In the genomic region with DNA sequence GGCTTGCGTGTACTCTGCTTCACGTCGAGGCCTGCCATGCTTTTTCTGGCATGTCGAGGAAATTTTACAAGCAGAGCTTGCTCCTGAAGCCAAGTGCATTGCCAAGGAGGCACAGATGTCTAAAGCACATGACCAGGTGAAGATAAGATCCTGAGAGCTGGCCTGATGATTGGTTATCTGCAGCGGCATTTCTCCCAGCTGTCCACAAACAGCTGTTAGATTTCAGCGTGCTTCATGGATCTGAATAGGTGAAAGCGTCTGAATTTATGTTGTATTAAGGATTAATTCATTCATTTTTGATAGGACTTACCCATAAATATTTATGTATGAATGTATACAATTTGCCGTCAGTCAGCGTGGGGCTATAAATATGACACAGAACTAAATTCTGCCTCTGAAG, we compare ENCODE assay signal across 21 mouse cellular contexts.
A peak's percentile ranks its signal among the peaks of the same experiment; 100 is the strongest.
DNase-seq lines count a peak whose midpoint lies in the region; ATAC-seq and TF ChIP-seq lines count a peak whose summit lies in the region.
"Had no signal": no experiment of that assay in that cellular context is flagged by ENCODE, and none has a peak within 500 bp of the region (broad histone marks: within the 10 kb centered on the region; RNA-seq: fewer than 3 reads in every experiment).

No protein-coding gene starts in this region.

- no peak overlapping the region for H3K4me2 ChIP-seq in lung, embryonic 14.5 days
- no peak overlapping the region for H3K4me2 ChIP-seq in stomach, embryonic 14.5 days (replicated peaks; ENCODE audit: low read depth, low read length)
- no peak overlapping the region for H3K4me2 ChIP-seq in stomach, postnatal 0 days (replicated peaks; ENCODE audit: low read depth)
- H3K4me2 ChIP-seq in stomach, embryonic 16.5 days (ENCODE audit: low read depth, low read length): no peak overlapping the region
- H3K4me2 ChIP-seq in hindbrain, embryonic 16.5 days (ENCODE audit: low read length): no peak overlapping the region
- H3K4me2 ChIP-seq: heart, embryonic 11.5 days; hindbrain, embryonic 12.5 days; hindbrain, embryonic 15.5 days; intestine, embryonic 15.5 days had no signal

- ATAC-seq in lung, embryonic 14.5 days (ENCODE audit: insufficient read depth): peak; percentile 77
- peak; percentile 56; the same call in 1 of the 2 replicates for ATAC-seq in stomach, embryonic 14.5 days (ENCODE audit: insufficient number of reproducible peaks, insufficient read depth, low FRiP score, low read depth)
- ATAC-seq in stomach, postnatal 0 days (ENCODE audit: low FRiP score, low TSS enrichment): no peak
- ATAC-seq in stomach, embryonic 16.5 days (ENCODE audit: insufficient read depth, low FRiP score): peak; percentile 47; the same call in 1 of the 2 replicates
- ATAC-seq in hindbrain, embryonic 16.5 days: no peak
- ATAC-seq: forebrain, embryonic 14.5 days; forebrain, postnatal 0 days; intestine, embryonic 15.5 days had no signal

- H3K4me1 ChIP-seq in lung, embryonic 14.5 days (ENCODE audit: insufficient read depth): no peaks in the 10 kb centered on the region; the same call in 1 of the 2 replicates
- H3K4me1 ChIP-seq in stomach, embryonic 14.5 days (ENCODE audit: control insufficient read depth, insufficient read depth, low read length): peaks cover 8% of the 10 kb centered on the region; the same call in 1 of the 2 replicates
- H3K4me1 ChIP-seq in stomach, postnatal 0 days (replicated peaks; ENCODE audit: control insufficient read depth, insufficient read depth): no peaks in the 10 kb centered on the region
- H3K4me1 ChIP-seq in stomach, embryonic 16.5 days (ENCODE audit: control insufficient read depth, insufficient read depth, low read length): peaks cover 5% of the 10 kb centered on the region
- no peaks in the 10 kb centered on the region for H3K4me1 ChIP-seq in hindbrain, embryonic 16.5 days (ENCODE audit: control insufficient read depth, insufficient read depth, low read depth, low read length)
- H3K4me1 ChIP-seq: hindbrain, embryonic 12.5 days; hindbrain, embryonic 15.5 days had no signal

- no peaks in the 10 kb centered on the region for H3K9me3 ChIP-seq in lung, embryonic 14.5 days (ENCODE audit: low read depth, low read length)
- no peaks in the 10 kb centered on the region for H3K9me3 ChIP-seq in stomach, embryonic 14.5 days (ENCODE audit: control insufficient read depth, low read depth, low read length)
- no peaks in the 10 kb centered on the region for H3K9me3 ChIP-seq in stomach, postnatal 0 days (ENCODE audit: control insufficient read depth, low read length)
- no peaks in the 10 kb centered on the region for H3K9me3 ChIP-seq in stomach, embryonic 16.5 days (replicated peaks; ENCODE audit: control insufficient read depth, low read length)
- no peaks in the 10 kb centered on the region for H3K9me3 ChIP-seq in hindbrain, embryonic 16.5 days (ENCODE audit: control insufficient read depth, low read length)
- H3K9me3 ChIP-seq: hindbrain, embryonic 12.5 days; hindbrain, embryonic 15.5 days; intestine, embryonic 15.5 days had no signal

- peak; percentile 64 for DNase-seq in lung, embryonic 14.5 days
- DNase-seq in lung, postnatal 14 days: no peak
- no peak for DNase-seq in stomach, postnatal 0 days (ENCODE audit: low spot score)
- DNase-seq: adrenal gland, adult 2 months; adrenal gland, postnatal 14 days; B cell, adult 2 months; cerebellum, adult 11-12 months; cerebellum, adult 8-10 months; cerebellum, postnatal 10 days; cerebellum, postnatal 36 days; forebrain, postnatal 0 days; gastrocnemius, postnatal 10 days; gastrocnemius, postnatal 36 days had no signal

- H3K4me3 ChIP-seq in lung, embryonic 14.5 days (ENCODE audit: low read depth, low read length): no peak overlapping the region
- no peak overlapping the region for H3K4me3 ChIP-seq in stomach, embryonic 14.5 days (ENCODE audit: low read depth, low read length)
- no peak overlapping the region for H3K4me3 ChIP-seq in stomach, postnatal 0 days (ENCODE audit: low read depth, low read length)
- H3K4me3 ChIP-seq in stomach, embryonic 16.5 days (replicated peaks; ENCODE audit: low read length): no peak overlapping the region
- H3K4me3 ChIP-seq in hindbrain, embryonic 16.5 days (ENCODE audit: low read length): no peak overlapping the region
- H3K4me3 ChIP-seq: hindbrain, embryonic 12.5 days; hindbrain, embryonic 15.5 days; intestine, embryonic 15.5 days had no signal

- no peaks in the 10 kb centered on the region for H3K27me3 ChIP-seq in lung, embryonic 14.5 days (ENCODE audit: insufficient read depth, low read length)
- no peaks in the 10 kb centered on the region for H3K27me3 ChIP-seq in stomach, embryonic 14.5 days (ENCODE audit: control insufficient read depth, insufficient read depth, low read length)
- no peaks in the 10 kb centered on the region for H3K27me3 ChIP-seq in stomach, postnatal 0 days (ENCODE audit: control insufficient read depth, insufficient read depth, low read length)
- H3K27me3 ChIP-seq in stomach, embryonic 16.5 days (ENCODE audit: control insufficient read depth, insufficient read depth, low read length): no peaks in the 10 kb centered on the region
- H3K27me3 ChIP-seq in hindbrain, embryonic 16.5 days (replicated peaks; ENCODE audit: control insufficient read depth, insufficient read depth, low read length): no peaks in the 10 kb centered on the region
- H3K27me3 ChIP-seq: hindbrain, embryonic 12.5 days; hindbrain, embryonic 15.5 days; intestine, embryonic 15.5 days had no signal

- H3K36me3 ChIP-seq in lung, embryonic 14.5 days (ENCODE audit: insufficient read depth): no peaks in the 10 kb centered on the region
- H3K36me3 ChIP-seq in stomach, embryonic 14.5 days (ENCODE audit: control insufficient read depth, insufficient read depth, low read length): no peaks in the 10 kb centered on the region
- no peaks in the 10 kb centered on the region for H3K36me3 ChIP-seq in stomach, postnatal 0 days (ENCODE audit: control insufficient read depth, insufficient read depth, low read length)
- H3K36me3 ChIP-seq in stomach, embryonic 16.5 days (ENCODE audit: control insufficient read depth, insufficient read depth, low read length): no peaks in the 10 kb centered on the region
- no peaks in the 10 kb centered on the region for H3K36me3 ChIP-seq in hindbrain, embryonic 16.5 days (ENCODE audit: control insufficient read depth, insufficient read depth, low read length)
- H3K36me3 ChIP-seq: hindbrain, embryonic 12.5 days; hindbrain, embryonic 15.5 days; intestine, embryonic 15.5 days had no signal

- no peak for TF ChIP-seq EP300 in stomach, postnatal 0 days (optimal IDR thresholded peaks at IDR 0.05)

- no peak for TF ChIP-seq CTCF in lung, embryonic 14.5 days (IDR thresholded peaks at IDR 0.05; ENCODE audit: low read depth)
- no peak for TF ChIP-seq CTCF in stomach, postnatal 0 days (IDR thresholded peaks at IDR 0.05; ENCODE audit: low read depth)

- no peak overlapping the region for H3K27ac ChIP-seq in lung, embryonic 14.5 days (ENCODE audit: low read depth)
- H3K27ac ChIP-seq in stomach, embryonic 14.5 days (ENCODE audit: low read length): peak overlapping the region; percentile 77; the same call in 1 of the 2 replicates
- H3K27ac ChIP-seq in stomach, postnatal 0 days (replicated peaks): no peak overlapping the region
- H3K27ac ChIP-seq in stomach, embryonic 16.5 days (ENCODE audit: low read length): peak overlapping the region; percentile 58; the same call in 1 of the 2 replicates
- H3K27ac ChIP-seq in hindbrain, embryonic 16.5 days (ENCODE audit: low read depth, low read length): no peak overlapping the region
- H3K27ac ChIP-seq: hindbrain, embryonic 12.5 days; hindbrain, embryonic 15.5 days; intestine, embryonic 15.5 days had no signal

- no peak overlapping the region for H3K9ac ChIP-seq in lung, embryonic 14.5 days
- H3K9ac ChIP-seq in stomach, embryonic 14.5 days (replicated peaks; ENCODE audit: low read depth, low read length): no peak overlapping the region
- no peak overlapping the region for H3K9ac ChIP-seq in stomach, postnatal 0 days (ENCODE audit: low read length)
- no peak overlapping the region for H3K9ac ChIP-seq in stomach, embryonic 16.5 days (ENCODE audit: low read length)
- no peak overlapping the region for H3K9ac ChIP-seq in hindbrain, embryonic 16.5 days (ENCODE audit: low read depth, low read length)
- H3K9ac ChIP-seq: forebrain, postnatal 0 days; hindbrain, embryonic 12.5 days; hindbrain, embryonic 15.5 days; intestine, embryonic 15.5 days had no signal

- WGBS in lung, embryonic 14.5 days: 34% methylated on average over 9 of the region's 9 CpGs
- 35% methylated on average over 9 of the region's 9 CpGs for WGBS in stomach, embryonic 14.5 days
- 38% methylated on average over 9 of the region's 9 CpGs for WGBS in stomach, postnatal 0 days
- 44% methylated on average over 9 of the region's 9 CpGs for WGBS in stomach, embryonic 16.5 days
- 78% methylated on average over 9 of the region's 9 CpGs for WGBS in hindbrain, embryonic 16.5 days

Comparison
In these comparisons a context has a peak if more than half of its experiments do, and no peak if none do; other contexts are left out.
1. ATAC-seq: peak in lung, embryonic 14.5 days (single experiment), stomach, embryonic 14.5 days (single experiment) and stomach, embryonic 16.5 days (single experiment); none in stomach, postnatal 0 days (single experiment) and hindbrain, embryonic 16.5 days (single experiment).
2. H3K27ac ChIP-seq: peak in stomach, embryonic 14.5 days (single experiment) and stomach, embryonic 16.5 days (single experiment); none in lung, embryonic 14.5 days (single experiment), stomach, postnatal 0 days (single experiment) and hindbrain, embryonic 16.5 days (single experiment).